Mouse (Mus musculus) adrenal gland, adult (tissue): ENCODE results near the gene Arfgap3.
"Not testable (repeated sequence)": the region's sequence is repeated elsewhere in the genome, so short reads cannot be mapped to it uniquely, and the experiment has no call there.

Experiments used
- DNase-seq, 2 experiments: peaks; one replicate each; pipeline ENCODE4 v3.0.0; 2022 to 2023; ENCODE audit warnings: low spot score in 1 of 2; ENCODE audit not compliant: inconsistent age in 2 of 2

Gene Arfgap3

GRCm38 (mm10) chr15:83296050-83296449 is 54.0 kb downstream of the Arfgap3 start:
- DNase-seq: peak in 1 of 2 experiments; percentile 41

- DNase-seq: no peak
Observed at GRCm38 (mm10) chr15:83294954-83295353, 55.1 kb downstream of the Arfgap3 start.

GRCm38 (mm10) chr15:83293706-83294645 is 56.1 kb downstream of the Arfgap3 start:
- DNase-seq: peak in 1 of 2 experiments; percentile 75

DNA sequence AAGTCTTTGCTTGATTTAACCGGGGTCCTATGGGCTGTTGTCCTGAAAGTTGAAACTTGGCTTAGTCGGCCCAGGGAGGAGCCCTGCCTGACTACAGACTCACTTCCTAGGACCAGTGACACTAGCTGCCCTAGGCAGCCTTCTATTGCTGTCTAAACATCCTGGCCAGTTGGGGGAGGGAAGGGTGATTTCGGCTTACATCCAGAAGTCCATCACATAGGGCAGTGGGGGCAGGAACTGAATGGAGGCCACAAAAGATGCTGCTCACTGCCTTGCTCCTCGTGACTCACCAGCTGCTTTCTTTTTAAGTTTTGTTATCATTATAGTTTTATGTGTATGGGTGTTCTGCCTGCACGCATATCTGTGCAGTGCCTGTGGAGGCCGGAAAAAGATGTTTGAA is 56.9 kb downstream of the Arfgap3 start:
- peak in 1 of 2 experiments; percentile 72 for DNase-seq

- DNase-seq: no peak
Observed at GRCm38 (mm10) chr15:83292261-83293056, 57.6 kb downstream of the Arfgap3 start.

- DNase-seq: no peak
Observed at GRCm38 (mm10) chr15:83290899-83291298, 59.1 kb downstream of the Arfgap3 start.

DNA sequence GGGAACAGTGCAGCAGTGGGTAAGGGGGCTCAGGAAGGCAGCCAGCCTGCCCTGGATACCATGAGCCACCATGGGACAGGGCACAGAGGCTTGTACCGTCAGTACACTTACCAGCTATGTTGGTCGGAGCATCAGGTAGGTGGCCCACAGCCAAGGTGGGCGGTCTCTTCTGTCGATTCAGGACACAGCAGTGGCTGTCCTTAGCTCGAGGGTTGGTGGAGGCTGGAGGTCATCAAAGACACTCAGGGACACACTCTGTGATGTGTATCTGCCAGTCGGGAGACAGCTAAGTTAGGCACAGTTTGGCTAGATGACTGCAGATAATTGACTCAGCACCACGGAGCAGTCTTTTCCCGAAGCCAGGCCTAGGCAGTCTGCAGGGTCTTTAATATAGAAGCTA is 65.2 kb downstream of the Arfgap3 start:
- peak in 1 of 2 experiments; percentile 58 for DNase-seq

DNA sequence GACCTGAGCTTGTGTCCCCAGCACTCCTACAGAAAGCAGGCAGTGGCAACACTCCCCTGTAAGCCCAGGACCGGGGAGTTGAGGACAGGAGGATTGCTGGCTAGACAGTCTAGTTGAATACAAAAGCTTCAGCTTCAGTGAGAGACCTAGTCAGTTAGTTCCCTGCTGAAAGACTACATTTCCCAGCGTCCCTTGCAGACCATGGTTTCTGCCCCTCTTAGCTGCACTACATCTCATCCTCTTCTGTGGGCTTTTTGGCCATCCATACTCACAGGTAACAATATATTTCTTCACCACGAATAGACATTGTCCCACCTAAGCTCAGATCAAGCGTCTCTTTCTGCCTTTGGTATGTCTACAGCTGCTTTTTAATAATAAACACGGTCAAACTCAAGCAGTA is 67.7 kb downstream of the Arfgap3 start:
- no peak for DNase-seq

- no peak for DNase-seq
Observed at GRCm38 (mm10) chr15:83281303-83281702, 68.7 kb downstream of the Arfgap3 start.

DNA sequence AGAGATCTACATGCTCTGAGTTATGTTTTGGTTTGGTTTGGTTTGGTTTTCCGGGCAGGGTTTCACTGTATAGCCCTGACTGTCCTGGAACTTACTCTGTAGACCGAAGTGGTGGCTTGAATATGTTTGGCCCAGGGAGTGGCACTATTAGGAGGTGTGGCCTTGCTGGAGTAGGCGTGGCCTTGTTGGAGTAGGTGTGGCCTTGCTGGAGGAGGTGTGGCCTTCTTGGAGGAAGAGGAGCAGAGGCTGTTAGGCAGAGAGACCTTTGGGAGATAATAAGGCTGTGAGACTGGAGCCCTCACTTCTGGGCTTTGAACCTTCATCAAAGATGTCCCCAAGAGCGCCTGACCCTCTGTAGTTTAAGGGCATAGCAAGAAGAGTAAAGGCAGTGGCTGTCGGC is 71.5 kb downstream of the Arfgap3 start:
- no peak for DNase-seq

- peak; percentile 69 to 88 for DNase-seq
Observed at GRCm38 (mm10) chr15:83277451-83277850, 72.6 kb downstream of the Arfgap3 start.

DNA sequence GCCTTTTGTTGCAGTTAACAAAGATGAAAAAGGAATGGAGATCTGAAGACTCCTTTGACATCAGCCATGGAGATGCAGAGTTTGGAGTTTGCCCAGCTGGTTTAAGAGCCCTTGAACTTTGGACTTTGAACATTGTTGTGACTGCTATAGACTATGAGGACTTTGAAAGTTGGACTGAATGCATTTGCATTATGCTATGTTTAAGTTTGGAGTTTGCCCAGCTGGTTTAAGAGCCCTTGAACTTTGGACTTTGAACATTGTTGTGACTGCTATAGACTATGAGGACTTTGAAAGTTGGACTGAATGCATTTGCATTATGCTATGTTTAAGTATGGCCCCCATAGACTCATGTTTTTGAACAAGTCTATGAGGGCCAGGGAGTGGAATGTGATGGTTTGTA is 75.8 kb downstream of the Arfgap3 start:
- not testable (repeated sequence) for DNase-seq

- no peak for DNase-seq
Observed at GRCm38 (mm10) chr15:83273017-83273416, 77.0 kb downstream of the Arfgap3 start.

- not testable (repeated sequence) for DNase-seq
Observed at GRCm38 (mm10) chr15:83271221-83271620, 78.8 kb downstream of the Arfgap3 start.

DNA sequence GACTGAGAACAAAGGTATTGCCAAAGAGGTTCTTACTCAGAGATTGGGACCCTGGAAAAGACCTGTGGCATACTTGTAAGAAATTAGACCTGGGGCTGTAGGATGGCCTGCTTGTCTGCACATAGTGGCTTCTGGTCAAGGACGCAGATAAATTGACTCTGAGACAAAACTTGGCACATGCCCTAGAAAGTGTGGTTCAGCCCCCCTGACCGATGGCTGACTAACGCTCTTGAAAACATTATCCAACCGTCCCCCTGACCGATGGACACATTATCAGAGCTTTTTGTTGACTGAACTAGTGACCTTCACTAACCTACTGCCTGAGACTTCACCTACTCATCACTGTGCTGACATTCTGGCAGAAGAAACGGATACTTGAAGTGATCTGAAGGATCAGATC is 80.1 kb downstream of the Arfgap3 start:
- peak; percentile 74 to 84 for DNase-seq

GRCm38 (mm10) chr15:83268428-83268827 is 81.6 kb downstream of the Arfgap3 start:
- DNase-seq: peak; percentile 39 to 58

DNA sequence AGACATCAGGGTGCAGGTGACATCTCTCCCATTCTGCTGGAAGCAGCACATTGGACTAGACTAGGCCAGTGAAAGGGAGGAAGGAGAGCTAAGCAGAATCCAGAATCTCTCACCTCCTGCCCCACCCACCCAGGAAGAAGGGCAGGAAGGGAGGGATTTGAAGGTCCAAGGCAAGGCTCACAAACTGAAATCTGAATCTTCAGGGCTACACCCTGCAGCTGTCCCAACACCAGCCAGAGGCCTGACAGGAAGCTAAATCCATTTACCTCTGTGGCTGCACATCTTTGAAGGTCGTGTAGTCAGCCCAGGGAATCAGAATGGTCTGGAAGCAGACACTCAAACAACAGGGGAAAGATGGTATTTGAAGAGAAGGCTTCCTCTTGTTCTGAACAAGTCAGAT is 84.8 kb downstream of the Arfgap3 start:
- DNase-seq: no peak

DNA sequence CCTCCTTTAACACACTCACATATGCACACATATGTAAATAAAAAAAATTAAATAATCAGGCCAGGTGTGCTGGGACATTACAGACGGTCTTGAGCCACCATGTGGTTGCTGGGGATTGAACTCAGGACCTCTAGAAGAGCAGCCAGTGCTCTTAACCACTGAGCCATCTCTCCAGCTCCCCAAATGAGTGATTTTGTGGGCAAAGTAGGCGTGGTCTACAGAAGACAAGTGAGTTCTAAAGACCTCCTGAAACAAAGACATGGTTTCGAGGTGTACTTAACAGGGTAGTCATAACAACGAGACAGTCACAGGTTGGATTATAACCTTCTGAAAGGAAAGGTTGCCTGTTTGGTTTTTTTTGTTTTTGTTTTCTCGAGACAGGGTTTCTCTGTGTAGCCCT is 86.6 kb downstream of the Arfgap3 start:
- DNase-seq: no peak

- DNase-seq: no peak
Observed at GRCm38 (mm10) chr15:83257906-83258305, 92.1 kb downstream of the Arfgap3 start.

DNA sequence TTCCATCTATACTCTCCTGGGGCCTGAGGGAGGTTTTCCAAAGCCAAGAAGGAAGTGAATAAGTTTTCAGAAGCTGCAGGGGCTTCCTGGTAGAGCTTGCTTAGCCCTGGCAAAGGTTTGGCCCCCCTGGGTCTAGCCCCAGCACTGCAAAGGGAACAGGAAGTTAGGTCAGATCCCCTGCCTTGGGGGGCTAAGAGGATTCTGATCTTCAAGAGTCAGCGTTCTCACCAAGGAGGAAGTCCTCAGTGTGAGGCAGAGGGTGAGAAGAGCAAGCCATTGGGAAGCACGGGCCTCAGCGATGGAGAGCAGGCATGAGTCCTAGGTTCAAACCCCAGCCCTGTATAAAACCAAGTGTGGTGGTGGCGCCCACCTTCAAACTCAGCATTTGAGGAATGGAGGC is 93.6 kb downstream of the Arfgap3 start:
- DNase-seq: no peak

DNA sequence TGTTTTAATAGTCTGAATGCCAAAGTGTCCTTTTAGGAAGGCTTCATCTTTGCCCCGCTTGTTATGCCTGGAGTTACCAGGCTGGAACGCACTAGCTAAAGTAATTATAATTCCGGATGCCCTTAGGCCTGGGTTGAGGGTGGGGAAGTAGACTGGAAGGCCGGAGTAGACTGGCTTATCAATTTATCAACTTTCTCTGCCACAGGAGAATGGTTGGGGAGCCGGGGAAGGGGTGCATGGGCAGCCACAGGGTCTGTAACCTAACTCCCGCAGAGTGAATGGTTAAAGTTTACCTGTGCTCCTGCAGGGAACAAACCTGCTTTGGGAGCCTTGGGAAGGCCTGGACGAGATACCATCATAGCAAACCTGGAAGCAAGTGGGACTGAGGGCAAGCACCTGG is 94.1 kb downstream of the Arfgap3 start:
- no peak for DNase-seq
